Comparison of ENCODE assay signal across 28 mouse cellular contexts in genomic region chr10:115803765-115804164, GRCm38 (mm10).
"Had no signal": no experiment of that assay in that cellular context is flagged by ENCODE, and none has a peak within 500 bp of the region (broad histone marks: within the 10 kb centered on the region; RNA-seq: fewer than 3 reads in every experiment).

No protein-coding gene starts in this region.

- ATAC-seq: hindbrain, embryonic 16.5 days; inflammation-experienced regulatory T-cells, adult 6 months; intestine, embryonic 15.5 days; intestine, postnatal 0 days had no signal

- H3K27ac ChIP-seq: heart, adult 2 months; heart, embryonic 13.5 days; heart, embryonic 15.5 days; hindbrain, embryonic 10.5 days; hindbrain, embryonic 12.5 days; hindbrain, embryonic 14.5 days; intestine, embryonic 15.5 days; kidney, embryonic 15.5 days; kidney, postnatal 0 days; limb, embryonic 13.5 days; limb, embryonic 15.5 days; liver, embryonic 12.5 days; liver, embryonic 14.5 days had no signal

- H3K9me3 ChIP-seq: heart, embryonic 13.5 days; heart, embryonic 15.5 days; hindbrain, embryonic 10.5 days; hindbrain, embryonic 12.5 days; intestine, embryonic 15.5 days; kidney, embryonic 15.5 days; limb, embryonic 13.5 days; limb, embryonic 15.5 days; liver, embryonic 12.5 days had no signal

- H3K4me2 ChIP-seq: heart, embryonic 11.5 days; heart, embryonic 13.5 days; heart, embryonic 15.5 days; hindbrain, embryonic 12.5 days; hindbrain, embryonic 14.5 days; intestine, embryonic 15.5 days; kidney, embryonic 15.5 days; limb, embryonic 13.5 days; limb, embryonic 15.5 days; liver, embryonic 12.5 days had no signal

- H3K27me3 ChIP-seq: heart, embryonic 13.5 days; heart, embryonic 15.5 days; hindbrain, embryonic 12.5 days; intestine, embryonic 15.5 days; kidney, embryonic 15.5 days; limb, embryonic 13.5 days; limb, embryonic 15.5 days; liver, embryonic 12.5 days had no signal

- H3K36me3 ChIP-seq: heart, embryonic 13.5 days; heart, embryonic 15.5 days; hindbrain, embryonic 10.5 days; hindbrain, embryonic 12.5 days; intestine, embryonic 15.5 days; kidney, embryonic 15.5 days; limb, embryonic 13.5 days; limb, embryonic 15.5 days; liver, embryonic 12.5 days had no signal

- H3K4me3 ChIP-seq: heart, adult 2 months; heart, embryonic 13.5 days; heart, embryonic 15.5 days; hindbrain, embryonic 10.5 days; hindbrain, embryonic 12.5 days; intestine, embryonic 15.5 days; kidney, embryonic 15.5 days; limb, embryonic 13.5 days; limb, embryonic 15.5 days; liver, embryonic 12.5 days had no signal

- H3K9ac ChIP-seq: heart, embryonic 13.5 days; heart, embryonic 15.5 days; hindbrain, embryonic 12.5 days; hindbrain, embryonic 14.5 days; intestine, embryonic 15.5 days; kidney, embryonic 15.5 days; limb, embryonic 13.5 days; limb, embryonic 15.5 days; liver, embryonic 12.5 days; liver, embryonic 14.5 days had no signal

- H3K4me1 ChIP-seq: heart, embryonic 13.5 days; heart, embryonic 15.5 days; hindbrain, embryonic 10.5 days; hindbrain, embryonic 12.5 days; intestine, embryonic 15.5 days; kidney, embryonic 15.5 days; limb, embryonic 13.5 days; limb, embryonic 15.5 days had no signal

- DNase-seq: gastrocnemius, postnatal 14 days; heart, adult 11 months; heart, adult 2 months; heart, postnatal 14 days; heart, postnatal 36 days; kidney, adult 2 months; kidney, adult 9 months; kidney, postnatal 14 days; kidney, postnatal 36 days; layer of hippocampus, adult 9-11 months; layer of hippocampus, postnatal 36 days; left cerebral cortex, postnatal 4 days had no signal
